Mouse (Mus musculus): ENCODE results near the gene Otos.

Otos gene

DNA sequence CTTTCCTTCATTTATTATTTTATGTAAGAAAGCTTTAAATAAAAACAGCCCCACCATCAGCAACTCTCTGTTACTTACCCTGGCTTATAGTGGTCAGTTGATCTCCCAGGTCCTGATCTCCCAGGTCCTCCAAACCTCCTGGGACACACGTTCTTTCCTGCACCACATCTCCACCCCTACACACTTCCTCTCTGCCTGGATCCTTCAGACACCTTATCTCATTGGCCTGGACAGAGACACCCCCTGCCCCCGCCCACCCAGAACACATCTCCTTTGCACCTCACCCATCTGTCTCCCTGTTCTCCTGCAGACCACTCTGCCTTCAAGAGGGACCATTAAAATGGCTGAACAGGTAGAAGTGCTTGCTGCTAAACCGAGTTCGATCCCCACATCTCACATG is 1.6 kb downstream of the Otos start:
- DNase-seq (ENCODE audit: low spot score in 2 of 2), result no peak

DNA sequence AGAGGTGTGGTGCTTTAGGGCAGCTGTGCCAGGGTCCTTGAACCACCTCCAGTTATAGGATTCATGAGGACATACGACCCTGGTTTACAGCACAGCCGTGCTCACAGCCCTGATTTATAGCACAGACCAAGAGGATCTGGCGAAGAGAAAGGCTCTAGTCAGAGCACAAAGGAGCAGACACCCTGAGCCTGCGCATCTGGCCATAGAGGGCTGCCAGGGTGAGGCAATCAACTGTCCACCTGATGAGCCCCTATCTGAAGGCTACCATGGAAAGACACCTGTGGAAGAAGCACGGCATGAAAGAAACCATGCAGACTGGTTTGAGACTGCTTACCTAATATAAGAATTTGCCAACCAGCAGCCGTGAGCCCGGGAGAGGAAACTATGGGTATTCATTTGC is 2.0 kb downstream of the Otos start:
- no peak for DNase-seq (ENCODE audit: low spot score in 2 of 2)

DNA sequence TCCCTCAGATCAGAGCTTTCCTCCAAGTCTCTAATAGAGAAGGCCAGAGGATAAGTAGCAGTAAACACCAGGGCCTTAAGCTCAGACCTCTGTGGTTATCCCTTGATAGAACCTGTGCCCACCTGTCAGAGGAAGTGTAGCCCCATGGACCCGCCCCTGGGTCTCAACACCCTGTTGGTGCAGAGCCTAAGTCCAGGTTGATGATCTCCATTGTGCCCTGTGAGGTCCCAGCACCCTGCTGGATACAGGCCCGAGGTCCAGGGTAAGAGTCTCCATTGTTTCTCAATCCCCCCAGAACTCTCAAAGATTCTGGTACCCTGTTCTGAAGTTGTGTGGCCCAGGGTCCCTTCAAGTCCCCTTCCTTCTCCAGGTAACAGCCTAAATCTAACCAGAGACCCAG is 2.5 kb downstream of the Otos start:
- DNase-seq (ENCODE audit: low spot score in 2 of 2), result no peak

DNA sequence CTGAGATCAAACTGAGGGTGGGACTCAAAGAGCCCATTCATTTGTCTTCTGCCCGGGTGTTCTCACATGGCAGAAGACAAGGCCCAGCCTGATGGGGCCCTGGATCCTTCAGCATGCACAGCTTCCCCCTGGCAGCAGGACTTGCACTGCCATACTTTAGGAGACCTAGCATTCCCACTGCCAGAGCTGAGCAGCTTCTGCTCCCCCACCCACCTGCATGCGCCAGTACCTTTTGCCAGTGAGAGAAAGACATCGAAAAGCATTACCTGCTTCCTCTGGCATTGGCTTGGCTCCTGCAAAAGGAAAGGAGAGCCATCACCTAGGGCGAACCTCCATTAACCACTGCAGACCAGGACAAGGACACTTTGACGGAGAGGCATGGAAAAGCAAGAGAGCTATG is 3.7 kb downstream of the Otos start:
- DNase-seq (ENCODE audit: low spot score in 2 of 2), result no peak

DNA sequence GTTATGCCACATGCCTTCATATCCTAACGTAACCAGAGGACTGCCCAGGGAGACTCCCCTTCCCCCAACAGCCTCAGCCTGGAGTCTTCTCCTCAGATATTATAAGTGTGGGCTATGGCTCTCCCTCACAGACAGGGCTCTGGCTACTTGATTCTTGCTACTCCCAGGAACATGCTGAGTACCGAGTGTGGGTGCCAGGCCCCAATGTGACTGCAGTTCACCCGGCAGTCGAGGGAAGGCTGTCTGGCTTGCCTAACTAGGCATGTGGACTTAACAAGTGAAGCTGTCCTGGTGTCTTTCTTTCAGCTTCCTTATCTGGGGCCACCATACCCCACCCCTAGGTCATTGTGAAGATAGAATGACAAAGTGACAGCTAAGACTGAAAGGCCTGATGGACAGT is 5.0 kb downstream of the Otos start:
- no peak for DNase-seq (ENCODE audit: low spot score in 2 of 2)

DNA sequence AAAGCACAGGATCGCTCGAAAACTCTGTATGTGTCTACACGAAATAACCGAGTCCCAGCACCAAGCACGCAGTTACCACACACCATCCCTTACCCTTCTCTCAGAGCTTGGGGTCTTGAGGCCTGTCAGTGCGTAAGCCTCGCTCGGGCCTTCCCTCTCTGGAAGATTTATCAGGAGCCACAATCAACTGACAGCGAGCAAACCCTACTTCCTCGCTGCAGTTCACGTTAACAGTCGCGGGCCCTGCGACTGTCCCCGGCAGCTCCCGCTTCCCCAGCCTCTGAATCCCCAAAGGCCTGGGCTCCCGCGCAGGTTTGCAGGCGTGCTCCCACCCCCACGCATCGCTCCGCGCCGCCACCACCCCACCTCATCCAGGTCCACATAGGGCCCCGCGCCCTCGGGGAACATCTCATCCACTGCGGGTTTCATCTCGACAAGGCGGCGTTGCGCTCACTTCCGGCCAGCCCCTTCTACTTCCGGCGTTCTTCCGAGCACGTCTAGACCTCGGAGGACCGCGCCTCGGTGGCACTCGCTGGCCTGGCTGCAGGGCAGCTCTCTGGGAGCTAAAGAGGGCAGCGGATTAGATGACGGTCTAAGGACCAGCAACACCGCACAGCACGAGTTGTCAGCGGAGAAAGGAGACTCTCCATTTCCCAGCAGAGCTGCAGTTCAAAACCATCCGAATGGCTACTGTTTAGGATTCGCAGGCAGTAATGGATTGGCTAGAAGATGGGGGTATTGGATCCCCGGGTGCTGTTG is 6.9 kb downstream of the Otos start, which contains the start of gene Cops9:
Gene Cops9 (minus strand): TSS at position 472 of the 759 bp plus-strand sequence.
- DNase-seq (ENCODE audit: low spot score in 2 of 2), result peak; percentile 81 to 89

DNA sequence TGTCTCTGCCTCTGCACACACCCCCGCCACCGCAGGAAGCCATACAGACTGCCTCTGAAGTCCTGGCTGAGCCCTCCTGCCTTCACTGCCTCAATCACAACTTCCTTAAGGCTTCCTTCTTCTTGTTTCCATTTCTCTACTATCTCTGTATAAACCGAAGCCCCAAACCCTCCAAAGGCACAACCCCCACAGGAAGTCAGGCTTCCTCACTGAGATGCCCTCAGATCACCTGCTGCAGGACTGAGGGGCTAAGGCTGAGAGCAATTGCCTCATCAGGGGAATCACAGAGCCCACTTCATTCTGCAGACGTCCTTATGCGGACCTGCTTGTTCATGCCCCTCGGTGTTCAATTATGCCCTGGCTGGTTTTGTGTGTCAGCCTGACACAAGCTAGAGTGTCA is 8.2 kb downstream of the Otos start:
- no peak for DNase-seq (ENCODE audit: low spot score in 2 of 2)

DNA sequence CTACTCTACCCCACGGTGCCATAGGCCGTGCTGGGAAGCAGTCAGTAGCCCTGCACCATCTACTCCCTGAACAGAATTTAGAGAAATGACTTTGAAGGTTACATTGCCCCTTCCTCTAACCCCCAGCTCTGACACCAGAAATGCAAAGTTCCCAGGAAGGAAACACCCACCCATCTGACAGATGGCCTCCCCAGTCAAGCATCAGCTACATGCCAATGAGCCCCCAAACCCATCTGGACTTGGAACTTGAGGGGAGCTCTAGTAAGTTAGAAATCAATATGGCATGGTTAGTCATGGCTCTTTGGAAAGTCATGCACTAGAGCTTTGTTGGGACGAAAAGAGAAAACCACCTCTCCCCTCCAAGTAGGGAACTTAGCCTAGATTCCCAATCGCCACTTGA is 9.9 kb downstream of the Otos start:
- DNase-seq (ENCODE audit: low spot score in 2 of 2), result no peak

DNA sequence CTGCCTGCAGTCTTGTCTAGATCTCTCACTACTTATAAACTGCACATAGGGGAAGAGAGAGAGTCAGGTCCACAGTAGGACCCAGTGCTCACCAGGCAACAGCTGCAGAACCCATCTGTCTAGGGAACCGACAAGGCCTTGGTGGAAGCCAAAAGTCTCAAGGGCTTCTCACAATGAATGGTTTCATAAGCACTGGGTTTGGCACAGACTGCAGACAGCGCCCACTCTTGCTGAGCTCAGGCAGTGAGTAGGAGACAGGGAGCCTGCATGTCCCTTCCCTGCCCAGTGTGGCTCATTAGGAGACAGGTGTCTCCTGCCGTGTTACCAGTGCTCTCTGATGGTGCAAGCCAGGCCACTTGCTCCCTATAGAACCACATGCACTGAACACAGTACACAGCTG is 10.5 kb downstream of the Otos start:
- no peak for DNase-seq (ENCODE audit: low spot score in 2 of 2)

DNA sequence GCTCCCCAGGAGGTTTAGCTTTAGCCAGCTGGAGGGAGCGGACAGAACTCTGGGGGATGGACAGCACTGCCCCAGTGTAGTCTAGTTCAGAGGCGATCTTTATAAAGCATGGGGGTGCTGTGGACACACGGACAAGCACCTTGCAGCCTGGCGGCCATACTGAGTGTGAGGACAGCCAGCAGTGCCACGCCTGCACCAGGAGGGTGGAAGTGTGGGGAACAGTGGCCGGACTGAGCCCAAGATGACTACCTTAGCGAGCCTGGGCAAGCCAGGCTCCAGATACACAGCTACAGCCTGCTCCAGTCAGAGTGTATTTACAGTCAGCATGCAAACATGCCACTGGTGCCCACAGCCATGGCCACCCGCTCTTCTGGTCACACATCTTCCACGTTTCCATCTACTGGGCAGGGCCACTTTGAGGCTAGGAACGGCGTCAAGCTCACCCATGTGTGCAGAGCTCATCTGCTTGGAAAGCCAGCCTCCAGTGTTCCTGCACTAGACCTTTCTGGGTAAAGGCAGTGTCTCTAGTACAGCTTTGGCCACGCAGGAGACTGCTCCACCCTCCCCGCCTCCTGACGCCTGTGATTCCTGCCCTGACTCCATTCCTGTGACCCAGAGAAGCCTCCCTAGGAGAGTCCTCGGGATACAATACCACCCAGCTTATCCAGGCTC is 11.0 kb downstream of the Otos start:
- DNase-seq (ENCODE audit: low spot score in 2 of 2), result no peak

DNA sequence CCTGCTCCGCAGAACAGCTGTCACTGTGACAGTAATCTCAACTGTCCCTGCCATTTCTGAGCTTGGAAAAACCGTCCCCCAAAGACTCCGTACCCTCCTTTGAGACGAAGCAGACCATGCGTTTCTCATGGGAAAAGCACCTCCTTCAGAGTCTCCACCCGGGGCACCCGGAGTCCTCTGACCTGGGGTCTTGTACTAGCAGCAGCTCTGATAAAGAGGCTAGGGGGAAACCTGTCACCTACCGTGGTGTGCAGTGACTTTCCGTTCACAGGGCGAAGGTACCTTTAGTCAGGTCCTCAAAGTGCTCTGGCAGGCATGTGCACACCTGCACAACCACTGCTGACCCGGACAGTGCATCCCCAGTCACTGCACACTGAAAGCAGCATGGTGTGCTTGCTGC is 12.0 kb downstream of the Otos start:
- DNase-seq (ENCODE audit: low spot score in 2 of 2), result no peak

DNA sequence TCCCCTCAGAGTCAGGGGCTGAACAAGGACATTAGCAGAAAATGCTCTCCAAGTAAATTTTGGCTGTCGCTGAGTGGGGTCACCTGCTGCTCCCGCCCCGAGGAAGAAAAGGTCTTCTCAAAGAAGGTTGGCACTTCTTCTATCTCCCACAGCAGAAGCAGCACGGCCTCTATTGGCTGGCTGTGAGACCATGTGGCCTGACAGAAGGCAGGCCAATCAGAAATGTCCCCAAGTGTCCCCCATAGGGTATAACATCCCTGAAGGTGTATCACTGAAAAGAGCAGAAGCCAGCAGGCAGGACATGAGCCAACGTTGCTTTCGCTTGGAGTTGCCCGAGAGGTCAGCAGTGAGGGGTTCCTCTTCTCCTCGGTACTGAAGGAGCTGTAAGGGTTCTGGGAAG is 12.6 kb downstream of the Otos start:
- no peak for DNase-seq (ENCODE audit: low spot score in 2 of 2)

DNA sequence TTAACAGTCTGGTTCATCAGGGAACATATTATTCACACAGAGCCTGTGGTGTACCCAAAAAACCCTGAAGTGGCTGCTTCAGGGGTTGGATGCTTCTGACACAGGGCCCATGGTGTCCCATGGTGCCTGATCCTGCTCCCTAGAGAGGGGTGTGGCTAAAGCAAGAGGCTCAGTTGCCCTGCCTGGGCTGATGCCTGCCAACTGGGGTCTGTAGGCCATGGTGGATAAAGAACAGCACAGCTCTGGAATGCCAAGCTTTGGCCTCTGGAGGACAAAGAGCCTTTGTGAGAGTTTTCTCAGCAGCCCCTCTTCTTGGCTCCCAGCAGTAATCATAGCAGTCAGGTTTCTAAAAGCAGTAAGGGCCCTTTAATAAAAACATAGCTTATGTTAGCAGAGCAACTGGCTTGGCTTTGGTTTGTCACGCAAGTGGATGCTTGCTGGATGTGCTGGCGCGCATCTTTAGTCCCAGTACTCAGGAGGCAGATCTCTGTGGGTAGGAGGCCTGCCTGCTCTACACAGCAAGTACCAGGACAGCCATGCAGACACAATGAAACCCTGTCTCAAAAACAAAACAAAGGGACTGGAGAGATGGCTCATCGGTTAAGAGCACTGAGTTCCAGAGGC is 13.6 kb downstream of the Otos start:
- DNase-seq (ENCODE audit: low spot score in 2 of 2), result no peak

DNA sequence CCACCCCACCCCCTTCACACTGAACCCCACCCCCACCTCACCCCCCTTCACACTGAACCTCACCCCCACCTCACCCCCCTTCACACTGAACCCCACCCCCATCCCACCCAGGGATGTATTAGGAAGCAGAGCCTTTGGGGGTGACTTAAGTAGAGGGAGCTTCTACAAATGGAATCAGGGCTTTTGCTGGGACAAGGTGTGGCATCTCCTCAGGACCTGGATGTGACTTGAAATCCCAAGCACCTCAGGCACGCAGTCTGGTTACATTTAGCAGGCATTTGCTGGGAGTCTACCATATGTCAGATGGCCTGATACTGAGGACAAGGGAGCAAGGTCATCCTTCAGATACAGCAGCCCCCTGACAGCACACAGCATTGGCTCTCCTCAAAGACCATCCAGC is 14.1 kb downstream of the Otos start:
- no peak for DNase-seq (ENCODE audit: low spot score in 2 of 2)

DNA sequence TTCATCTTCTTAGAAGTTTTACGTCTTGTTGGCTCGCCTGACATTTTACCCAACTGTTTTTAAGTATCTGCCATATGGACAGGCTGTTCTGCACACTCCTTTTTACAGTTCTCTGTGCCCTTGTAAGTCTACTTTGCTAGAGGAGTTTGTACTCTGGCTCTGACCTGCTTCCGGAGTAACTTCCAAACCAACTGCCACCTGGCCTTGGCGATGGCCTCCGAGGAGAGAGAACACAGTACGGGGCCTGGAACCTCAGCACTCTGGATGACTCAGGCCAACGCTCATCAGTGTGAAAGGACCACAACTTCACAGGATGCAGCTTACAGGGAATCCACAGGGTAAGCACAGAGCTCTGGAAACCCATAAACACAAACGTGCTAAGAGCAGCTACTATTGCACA is 14.9 kb downstream of the Otos start:
- no peak for DNase-seq (ENCODE audit: low spot score in 2 of 2)

DNA sequence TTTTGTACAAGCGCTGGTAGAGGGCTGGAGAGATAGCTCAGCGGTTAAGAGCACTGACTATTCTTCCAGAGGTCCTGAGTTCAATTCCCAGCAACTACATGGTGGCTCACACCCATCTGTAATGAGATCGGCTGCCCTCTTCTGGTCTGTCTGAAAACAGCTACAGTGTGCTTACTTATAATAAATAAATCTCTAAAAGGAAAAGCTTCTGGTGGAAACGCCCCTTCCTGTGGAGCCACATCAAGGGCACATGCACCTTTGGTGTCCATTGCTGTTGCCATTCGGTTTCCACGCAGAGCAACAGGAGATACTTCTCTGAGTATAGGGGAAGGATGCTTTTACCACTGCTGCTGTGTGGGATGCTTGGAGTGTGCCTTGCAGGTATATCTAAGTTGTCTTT is 15.7 kb downstream of the Otos start:
- DNase-seq (ENCODE audit: low spot score in 2 of 2), result no peak

DNA sequence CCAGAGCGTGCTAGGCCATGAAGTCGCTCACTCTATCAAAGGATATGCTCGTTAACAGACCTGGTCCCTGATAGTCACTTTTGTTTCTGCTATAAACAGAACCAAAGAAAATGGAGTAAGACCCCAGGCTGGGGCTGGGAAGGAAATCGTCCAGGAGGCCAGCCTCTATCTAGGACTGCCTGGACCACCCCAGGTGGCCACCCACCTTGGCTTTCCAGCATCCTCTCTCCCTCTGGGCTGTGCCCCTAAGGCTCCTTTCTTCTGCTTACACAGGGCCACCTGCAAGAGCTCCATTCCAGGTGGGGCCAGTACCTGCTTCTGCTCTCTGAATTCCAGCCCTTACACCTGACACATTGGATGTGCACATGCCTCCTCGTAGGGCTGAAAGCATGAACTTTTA is 16.4 kb downstream of the Otos start:
- DNase-seq (ENCODE audit: low spot score in 2 of 2), result no peak

DNA sequence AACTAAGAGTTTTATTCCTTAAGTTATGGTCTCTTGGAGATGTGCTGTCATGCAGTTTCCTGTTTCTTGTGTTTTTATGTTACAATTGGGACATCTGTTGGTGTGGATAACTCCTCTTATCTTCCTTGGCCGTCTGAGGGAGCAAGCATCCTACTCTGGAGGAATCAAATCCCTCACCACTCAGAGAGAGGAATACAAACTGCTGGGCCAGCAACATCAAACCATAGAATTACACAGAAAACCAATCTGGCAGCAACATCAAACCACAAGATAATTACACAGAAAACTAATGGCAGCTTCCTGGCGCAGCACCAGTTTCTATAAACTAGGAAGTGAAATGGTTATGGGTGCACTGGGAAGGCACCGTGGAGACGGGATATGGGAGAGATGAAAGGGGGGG is 20.4 kb downstream of the Otos start:
- DNase-seq (ENCODE audit: low spot score in 2 of 2), result no peak

DNA sequence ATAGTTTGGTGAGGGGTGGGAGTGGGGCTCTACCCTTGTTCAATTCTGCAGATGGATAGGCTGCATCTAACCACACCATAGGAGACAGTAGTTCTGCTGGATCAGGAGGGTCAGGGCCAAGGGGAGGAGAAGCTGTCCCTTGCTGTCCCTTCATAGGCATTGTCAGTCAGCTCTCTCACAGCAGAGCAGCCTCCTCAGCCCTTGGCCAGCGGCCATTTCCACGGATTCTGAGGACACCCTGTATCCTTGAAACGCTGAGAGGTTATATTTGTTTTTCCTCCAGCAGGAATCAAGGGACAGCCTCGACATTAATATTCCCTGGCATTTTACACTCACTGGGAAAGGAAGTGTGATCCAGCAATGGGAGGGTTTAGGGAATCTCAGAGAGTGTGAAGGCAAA is 30.3 kb downstream of the Otos start:
- no peak for DNase-seq (ENCODE audit: low spot score in 2 of 2)

DNA sequence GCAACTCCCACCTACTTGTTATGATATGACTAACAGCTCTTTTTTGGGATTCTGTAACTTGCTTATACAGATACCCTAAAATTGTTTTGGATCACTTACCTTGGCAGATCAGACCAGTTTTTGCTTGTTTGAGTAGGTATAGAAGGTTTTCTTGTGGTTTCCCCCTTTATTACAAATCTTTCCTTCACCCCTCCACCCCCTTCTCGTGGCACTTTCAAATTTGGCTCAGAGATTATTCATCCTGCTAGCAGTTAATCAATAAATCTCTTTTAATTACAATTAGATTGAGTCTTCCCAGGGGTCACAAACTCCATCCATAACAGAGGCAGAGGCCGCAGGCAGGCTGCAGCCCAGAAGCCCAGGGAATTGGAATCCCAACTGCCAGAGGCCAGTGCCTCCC is 31.2 kb downstream of the Otos start, which contains the start of gene Olfr12:
Gene Olfr12 (plus strand): TSS at position 301 of the 400 bp plus-strand sequence.
- no peak for DNase-seq (ENCODE audit: low spot score in 2 of 2)

DNA sequence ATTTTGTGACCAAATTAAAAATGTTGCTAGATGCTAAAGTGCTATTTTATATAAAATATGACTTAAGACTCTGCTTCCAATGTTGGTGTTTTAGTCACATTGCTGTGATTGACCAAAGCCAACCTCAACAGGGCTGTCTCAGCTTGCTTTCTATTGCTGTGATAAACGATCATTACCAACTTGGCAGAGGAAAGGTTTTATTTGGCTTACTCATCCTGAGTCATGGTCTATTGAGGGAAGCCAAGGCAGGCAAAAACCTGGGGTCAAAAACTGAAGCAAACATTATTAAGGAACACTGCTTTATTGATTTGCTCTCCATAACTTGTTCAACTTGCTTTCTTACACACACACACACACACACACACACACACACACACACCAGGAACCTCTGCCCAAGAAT is 32.6 kb downstream of the Otos start:
- DNase-seq (ENCODE audit: low spot score in 2 of 2), result peak in 1 of 2 experiments; percentile 14

DNA sequence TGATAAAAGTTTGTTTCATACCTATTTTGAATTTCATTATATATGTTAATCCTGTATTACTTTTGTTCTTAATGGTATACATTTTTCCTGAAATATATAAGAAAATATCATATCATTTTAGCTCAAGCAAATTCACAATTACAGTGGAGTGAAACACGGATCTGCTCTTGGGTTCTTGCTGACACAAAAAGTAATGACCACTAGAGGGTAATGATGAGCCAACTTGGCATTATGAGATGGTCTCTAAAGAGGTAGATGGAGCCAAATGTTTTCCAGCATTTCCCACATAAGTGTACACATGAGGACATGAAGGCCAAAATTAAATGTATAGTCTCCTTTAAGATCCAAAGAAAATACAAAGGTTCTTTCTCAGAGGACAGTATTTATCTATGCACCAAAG is 34.1 kb downstream of the Otos start:
- DNase-seq (ENCODE audit: low spot score in 2 of 2), result no peak

DNA sequence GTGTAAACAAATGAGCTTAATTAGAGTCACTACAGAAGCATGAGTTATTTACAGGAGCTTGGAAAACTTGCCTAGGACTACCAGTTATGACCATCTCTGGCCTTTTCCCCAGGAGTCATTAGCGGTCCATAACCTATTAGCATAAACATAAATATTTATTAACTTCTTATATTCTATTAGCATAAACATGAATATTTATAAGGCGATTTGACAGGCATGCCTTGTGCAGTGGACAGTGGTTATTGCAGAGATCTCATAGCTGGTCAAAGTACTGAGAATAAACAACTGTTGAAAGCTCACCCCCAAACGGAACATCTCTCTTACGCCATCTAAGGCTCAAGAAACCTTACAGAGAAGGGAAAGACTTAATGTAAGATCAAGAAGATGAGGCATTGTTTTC is 35.5 kb downstream of the Otos start:
- no peak for DNase-seq (ENCODE audit: low spot score in 2 of 2)
